Mouse (Mus musculus) layer of hippocampus, postnatal 10 days (tissue): ENCODE results near the gene Ncam1. TPM values are rescaled to one million over a fixed set of nuclear protein-coding genes. Genes with fewer than 3 reads are reported as not detected.

Experiments
- DNase-seq, 2 experiments: peaks; one replicate each; pipeline ENCODE4 v3.0.0; 2021; ENCODE audit warnings: low spot score in 2 of 2
- long read RNA-seq: library from polyadenylated mRNA; stranded (forward); transcript quantifications from one replicate; pipeline ENCODE4 v2.0.0, GENCODE M21; 2023
- total RNA-seq, 2 experiments: library from RNA; stranded (reverse); gene quantifications; 2 replicates each; pipeline ENCODE4 v1.2.3; 2021

The Ncam1 gene
- total RNA-seq = 100 to 1,000 TPM; 591 to 653 TPM
- long read RNA-seq, transcript Ncam1-207 (2 exons, 914 nt) = major isoform, 6 of 243 reads
- long read RNA-seq, partial matches to known transcripts = 112 of 243 reads
- long read RNA-seq, other reads (novel, unspliced or antisense) = 125 of 243 reads

DNA sequence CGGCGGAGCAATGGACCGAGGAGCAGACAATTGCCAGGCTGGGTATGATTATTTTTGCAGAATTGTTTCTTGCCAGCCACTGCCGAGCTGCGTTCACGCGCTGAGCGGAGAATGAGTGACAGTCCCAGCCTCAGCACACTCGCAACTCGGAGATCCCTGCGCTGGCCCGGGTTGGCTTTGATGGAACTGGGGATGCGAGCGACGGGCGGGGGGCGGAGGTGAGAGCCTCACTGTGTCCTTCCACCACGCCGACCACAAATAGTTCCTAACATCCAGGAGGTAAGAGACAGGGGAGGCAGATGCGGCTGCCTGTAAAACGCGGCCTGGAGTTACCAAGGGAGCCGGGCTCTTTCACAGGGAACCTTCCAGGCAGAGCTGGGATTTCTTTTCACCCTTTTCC is at the start of gene Ncam1:
Gene Ncam1 (minus strand): TSS at position 120 of the 400 bp plus-strand sequence.
- peak; percentile 93 to 96 for DNase-seq

DNA sequence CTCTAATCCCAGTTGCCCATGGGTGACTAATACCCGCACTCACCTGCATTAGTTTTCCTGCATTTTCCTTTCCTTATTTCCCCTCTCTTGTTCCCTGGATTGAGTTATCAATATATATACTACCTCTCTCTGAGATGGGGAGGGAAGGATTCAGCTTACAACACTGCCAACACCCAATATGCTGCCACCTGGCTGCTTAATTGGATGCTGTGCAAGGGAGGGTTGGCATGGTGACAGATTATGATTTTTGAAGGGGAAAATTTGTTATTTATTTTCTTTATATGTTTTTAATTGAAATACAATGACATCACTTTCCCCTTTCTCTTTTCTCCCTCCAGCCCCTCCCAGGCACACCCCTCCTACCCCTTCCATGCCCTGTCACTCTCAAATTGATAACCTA is 35.3 kb upstream of the Ncam1 start:
- no peak for DNase-seq

DNA sequence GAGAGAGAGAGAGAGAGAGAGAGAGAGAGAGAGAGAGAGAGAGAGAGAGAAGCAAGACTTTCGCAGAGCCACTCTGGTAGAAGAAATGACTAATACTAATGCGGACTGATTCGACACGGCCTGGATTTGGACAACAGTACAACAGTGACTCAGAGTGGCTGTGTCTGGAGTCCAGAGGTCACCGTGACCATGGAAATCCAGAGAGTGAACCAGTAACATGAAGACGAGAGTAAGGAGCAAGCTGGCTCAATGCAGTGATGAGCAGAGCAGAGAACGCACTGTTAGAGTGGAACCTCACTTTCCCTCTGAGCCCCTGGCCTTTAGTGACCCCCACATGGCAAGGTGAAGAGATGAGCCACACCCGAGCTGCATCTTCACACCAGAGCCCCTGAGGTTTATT is 28.9 kb upstream of the Ncam1 start:
- DNase-seq = no peak

DNA sequence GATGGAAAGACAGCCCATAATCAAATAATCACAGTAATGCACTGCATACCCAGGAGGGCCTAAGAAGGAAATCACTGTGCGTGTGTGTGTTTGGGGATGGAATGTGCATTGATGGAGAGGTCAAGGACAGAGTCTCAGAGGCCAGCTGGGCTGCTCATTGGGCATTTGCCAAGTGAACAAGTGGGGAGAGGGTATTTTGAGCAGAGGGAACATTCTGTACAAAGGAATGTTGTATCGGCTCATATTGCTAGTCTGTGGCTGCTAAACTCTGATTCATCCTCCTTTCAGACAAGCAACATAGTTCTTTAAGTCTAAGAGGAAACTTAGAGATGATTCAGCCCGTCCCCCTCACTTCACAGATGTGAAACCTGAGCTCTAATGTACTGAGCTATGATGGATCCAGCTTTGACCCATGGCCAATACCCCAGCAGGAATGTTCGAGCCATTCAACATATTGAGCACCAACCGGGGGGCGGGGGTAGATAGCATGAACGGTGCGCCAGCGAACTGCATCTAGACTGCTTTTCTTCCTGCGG is 17.5 kb upstream of the Ncam1 start:
- DNase-seq = no peak

DNA sequence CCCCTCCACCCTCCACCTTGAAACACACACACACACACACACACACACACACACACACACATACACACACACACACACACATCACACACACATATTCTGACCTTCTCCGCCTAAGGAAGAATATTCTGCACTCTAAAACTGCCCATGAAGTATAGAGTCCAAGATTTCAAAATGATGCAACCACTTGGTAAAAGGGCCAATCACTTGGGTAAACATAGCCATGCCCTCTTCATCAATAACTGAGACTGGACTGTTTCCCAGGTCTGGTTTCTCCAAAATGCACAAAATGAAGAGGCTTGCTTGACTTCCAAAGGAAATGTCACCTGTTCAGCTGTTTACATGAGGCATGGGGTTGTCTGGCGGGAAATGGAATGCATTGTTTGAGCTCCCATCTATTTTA is 15.7 kb upstream of the Ncam1 start:
- DNase-seq = no peak

DNA sequence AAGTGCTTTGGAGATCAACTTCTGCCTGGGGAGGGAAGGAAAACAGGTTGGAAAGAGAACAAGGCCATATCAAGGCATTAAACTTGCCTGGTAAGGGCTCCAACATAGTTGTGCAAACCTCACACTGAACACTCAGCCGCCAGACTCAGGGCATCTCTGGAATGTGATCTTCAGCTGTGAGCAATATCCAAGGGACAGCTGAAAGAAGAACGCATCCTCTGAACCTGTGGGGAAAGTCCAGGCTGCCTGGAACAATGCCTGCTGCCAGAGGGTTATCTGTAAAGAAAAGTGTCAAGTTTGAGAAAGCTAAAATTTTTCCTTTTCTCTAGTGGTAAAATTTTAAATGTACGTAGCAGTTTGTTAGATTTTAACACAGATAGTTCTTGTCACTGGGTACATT is 4.5 kb upstream of the Ncam1 start:
- no peak for DNase-seq

DNA sequence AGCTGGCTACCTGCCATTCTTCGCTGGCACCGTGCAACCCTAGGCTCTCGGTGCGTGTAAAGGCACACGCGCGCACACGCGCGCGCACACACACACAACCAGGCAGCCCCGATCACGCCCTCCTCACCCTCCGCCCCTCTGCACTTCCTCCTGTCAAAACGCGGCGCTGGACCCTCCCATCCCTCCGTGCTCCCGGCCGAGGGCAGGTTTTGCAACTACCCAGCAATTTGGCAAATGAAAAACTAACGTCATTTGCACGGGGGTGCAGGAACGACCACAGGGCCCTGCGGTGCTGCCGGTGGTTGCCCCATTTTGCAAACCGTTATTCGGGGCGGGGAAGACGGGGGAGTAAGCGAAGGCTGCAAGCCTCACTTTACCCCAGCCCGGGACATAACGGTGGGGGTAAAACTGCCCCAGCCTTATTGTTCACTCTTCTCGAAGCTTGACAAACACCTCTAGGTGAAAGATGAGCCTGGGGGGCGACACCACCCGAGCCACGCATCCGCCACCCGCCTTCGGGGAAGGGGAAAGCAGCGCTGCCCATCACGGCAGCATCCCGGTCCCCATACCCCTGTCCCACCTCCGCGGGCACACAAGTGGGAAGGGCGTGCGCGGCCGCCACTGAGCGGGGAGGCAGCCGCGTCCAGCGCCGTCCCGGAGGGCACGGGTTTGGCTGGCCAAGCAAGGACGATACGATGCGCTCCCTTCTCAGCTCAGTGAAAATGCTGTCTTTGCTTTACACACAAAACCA is 729 bp downstream of the Ncam1 start:
- peak; percentile 80 to 82 for DNase-seq

DNA sequence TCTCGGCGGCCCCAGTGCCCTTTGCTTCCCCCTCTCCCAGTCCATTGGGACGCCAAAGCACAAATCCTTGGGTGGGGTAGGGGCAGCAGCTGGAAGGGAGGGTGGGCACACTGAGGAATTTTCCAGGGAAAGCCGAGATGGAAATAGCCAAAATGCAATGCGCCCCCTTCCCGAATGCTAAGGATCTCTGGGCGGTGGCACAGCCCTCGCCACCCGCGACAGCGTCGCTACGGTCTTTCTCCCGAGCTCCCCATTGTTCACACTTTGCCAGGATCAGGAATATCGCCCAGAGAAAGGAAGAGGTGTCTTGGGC is 1.3 kb downstream of the Ncam1 start:
- DNase-seq = no peak

DNA sequence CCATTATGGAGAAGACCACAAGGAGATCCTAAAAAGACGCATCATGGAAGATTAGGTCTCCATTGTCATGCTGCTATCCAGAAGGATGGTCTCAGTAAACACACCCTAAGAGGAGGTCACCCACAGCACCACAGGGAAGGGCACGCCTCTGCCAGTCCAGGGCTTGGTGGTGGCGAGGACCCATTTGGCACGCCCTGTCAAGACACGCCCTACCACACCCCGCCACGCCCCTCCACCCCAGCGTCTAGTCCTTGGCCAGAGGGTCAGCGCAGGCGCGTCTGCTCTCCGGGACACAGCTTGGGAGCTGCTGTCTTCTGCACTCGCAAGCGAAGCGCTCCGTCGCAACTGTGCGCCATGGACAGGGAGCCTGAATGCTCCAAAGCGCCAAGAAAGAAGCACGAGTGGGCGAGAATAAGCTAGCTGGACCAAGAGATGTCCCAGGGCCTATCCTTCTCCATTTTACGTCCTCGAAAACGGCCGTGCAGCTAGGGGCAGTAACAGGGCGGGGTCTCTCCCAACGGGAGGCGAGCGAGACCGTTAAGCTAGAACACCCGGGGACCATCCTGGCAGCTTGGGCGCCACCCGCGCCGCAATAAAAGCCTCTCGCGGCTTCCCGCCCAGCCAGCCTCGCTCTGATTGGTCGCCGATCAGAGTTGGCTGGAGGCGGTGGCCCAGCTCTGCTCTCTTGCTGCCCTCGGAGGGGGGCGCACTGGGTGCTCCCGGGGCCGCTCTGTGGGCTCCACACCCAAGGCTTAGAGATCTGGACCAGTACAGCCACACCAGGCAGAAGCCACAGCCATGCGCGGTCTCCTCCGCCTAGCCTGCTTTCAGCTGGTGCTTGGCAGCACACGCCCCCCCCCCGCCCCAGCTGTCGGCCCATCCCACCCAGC is 1.9 kb downstream of the Ncam1 start:
- DNase-seq = peak; percentile 81 to 88

DNA sequence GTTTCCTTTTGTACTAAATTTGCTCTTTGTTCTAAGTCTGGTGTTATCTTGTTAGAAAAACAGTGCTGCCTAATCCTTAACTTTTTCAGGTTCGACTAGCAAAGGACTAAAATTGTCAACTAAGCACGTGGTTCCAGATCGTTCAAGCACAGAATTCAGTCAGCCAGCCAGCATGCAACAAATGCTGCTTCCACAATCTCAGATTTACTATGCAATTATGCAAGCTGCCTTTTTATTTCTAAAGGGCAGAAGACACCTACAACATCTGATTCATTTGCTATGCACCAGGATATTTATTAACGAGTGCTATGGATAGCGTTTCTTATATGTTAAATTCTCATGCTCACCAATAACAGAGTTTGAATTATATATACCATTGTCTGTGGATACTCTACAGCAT is 2.8 kb downstream of the Ncam1 start:
- DNase-seq = no peak

DNA sequence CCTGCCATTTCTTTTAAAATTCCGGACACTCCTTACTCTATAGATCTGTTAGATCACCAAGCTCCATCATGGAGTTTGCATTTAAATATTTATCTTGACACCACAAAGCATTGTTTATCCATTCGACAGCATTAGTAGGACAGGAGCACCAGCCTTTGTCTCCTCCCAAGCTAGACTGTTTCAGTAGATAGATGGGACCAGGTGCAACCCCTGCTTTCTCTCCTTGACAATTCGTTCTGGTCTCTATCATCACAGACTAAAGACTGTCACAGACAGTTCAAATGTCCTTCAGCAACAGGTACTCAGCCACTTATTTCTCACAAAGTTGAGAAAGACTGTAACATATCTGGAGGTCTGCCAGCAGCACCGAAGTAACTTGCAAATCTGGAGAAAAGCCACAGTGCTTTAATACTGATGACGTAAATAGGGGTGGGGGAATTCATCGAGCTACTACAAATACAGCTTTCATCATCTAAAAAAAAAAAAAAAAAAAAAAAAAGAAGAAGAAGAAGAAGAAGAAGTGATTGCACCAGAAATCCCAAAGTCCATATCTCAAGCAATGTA is 4.7 kb downstream of the Ncam1 start:
- no peak for DNase-seq

DNA sequence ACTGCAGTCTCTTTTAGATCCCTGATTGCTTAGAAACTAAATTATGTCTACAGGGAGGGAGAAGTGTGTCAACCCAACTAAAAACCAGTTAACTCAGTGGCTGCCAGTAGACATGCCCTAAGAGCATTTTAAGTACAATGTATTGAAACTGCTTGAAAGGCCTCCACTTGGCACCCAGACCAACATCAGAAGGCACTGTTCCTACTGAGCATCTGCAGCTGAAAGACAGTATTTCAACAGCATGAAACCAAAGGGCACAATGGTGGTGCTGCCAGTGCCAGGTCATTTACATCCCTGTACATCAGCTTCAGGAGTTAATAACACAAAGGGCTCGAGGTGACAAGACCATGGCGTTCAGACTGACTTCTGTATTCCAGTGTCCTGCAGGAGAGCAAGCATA is 5.5 kb downstream of the Ncam1 start:
- DNase-seq = no peak

DNA sequence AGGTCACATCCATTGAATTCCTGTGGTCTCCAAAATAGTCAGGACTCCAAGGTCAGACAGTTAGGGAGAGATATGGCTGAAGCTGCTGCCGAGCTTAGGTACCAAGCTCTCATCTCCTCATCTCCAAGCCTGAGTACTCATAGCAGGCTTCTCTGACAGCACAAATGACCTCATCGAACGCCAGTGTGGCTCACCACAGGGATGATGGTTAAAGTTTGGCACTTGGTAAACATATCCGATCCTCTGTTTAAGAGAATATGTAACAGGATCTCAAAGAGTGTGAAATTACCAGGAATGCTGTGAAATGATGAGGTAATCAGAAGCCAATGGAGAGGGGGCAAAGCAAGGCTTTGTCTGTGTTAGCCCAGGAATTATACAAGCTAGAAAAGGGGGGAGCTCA is 6.1 kb downstream of the Ncam1 start:
- no peak for DNase-seq

DNA sequence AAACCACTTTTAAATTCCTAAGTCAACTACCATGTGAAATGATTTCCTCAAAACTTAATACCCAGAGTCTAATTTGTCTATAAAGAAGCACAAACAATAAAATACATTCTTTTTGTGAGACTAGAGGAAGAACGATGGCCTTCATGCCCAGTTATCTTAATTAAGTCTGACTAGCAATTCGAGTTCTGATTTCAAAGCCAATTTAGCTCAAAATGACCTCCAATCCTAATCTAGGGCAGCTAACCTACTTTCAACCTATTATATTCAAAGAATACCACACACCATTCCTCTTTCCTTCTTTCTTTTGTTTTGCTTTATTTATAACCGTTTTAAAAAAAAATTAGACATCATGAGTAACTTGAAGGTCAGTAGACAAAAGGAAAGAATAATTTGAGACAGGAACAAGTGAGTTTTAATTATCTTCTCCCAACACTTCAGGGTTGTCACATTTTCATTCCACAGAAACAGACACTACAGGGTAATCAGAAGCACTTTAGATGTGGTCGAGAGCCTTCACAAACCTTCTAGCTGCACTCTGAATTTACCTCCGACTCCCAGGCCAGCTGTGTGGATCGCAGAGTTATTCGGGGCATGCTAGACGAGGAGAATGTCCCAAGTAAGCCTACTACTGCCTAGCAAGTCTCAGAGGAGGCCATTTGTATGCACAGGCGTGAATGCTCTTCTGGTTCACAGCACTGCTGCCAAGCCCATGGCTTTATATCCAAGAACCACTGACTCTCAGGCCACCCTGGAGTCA is 17.5 kb downstream of the Ncam1 start:
- no peak for DNase-seq

DNA sequence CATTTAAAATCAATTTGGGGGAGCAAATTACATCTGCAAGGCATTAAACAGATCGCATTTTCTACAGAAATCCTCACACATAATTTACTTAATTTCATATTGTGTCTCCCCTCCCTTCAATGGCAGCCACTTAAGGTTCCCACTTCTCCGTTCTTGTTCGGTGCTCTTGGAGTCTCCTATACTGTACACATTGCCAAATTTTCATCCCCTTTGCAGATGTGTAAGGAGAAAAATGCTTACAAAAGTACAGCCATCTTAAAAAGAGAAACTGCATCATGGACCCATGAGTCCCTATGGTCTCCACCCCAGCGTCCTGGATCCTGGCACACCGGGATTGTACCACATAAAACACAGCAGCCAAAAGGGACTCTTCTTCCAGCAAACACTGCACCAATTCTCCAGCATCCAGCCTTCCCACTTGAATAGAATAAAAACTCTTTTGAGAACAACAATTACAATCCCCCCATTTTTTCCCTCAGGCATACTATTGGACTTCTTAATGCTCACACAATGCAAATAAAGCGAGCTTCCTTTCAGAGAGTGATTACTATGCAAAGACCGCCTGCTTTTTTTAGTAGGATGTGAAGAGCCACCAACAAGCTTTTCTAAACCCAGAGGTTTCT is 21.6 kb downstream of the Ncam1 start:
- no peak for DNase-seq

DNA sequence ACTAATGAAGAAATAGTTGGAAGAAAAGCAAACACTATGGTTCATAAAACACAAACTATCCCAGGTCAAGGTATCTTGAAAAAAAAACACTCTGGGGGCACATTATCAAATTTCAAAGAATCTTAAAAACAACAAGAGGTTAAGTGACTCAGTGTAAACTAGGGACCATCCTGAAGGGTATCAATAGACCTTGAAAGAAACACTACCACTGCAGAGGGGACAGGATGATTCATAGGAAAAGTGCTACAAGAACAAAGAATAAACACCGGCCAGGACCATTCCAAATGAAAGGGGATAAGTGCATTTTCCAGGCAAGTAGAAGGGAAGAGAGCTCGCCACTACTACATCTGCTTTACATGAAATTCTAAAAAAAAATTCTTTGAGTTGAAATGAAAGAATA is 32.1 kb downstream of the Ncam1 start:
- no peak for DNase-seq

DNA sequence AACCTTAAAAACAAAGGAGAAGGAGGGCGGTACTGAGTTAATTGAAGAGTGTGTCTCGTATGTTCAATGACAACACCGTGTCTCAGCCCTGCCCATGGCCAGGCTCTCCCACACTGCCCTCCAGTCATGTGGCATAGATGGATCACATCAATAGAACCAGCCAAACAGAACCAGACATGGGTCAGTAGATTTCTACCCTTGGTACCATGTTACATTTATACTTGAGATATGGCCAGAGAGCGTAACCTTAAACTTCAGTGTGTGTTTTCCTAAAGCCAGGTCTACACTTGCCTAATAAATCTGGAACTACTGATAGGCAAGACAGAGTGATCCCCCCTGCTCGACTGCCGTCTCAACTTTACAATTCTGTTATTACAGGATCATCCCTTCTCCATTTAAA is 38.2 kb downstream of the Ncam1 start:
- DNase-seq = no peak

DNA sequence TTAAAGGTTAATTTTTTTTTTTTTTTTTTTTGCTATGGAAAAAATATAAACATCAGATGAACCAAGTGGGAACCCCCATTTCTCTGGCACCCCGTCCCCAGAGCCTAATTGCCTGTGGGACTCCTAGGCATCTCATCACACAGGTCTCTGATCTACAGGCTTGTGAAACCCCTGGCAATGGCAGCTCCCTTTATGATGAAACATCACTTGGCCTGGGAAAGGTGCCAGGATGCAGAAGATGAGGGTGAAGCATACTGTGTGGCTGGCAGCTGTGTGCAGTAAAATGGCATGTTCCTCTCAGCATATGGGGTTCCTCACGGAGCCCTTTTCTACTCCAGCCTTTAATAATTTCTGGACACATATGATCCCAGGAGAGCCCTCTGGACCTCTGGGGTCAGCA is 40.3 kb downstream of the Ncam1 start:
- peak in 1 of 2 experiments; percentile 38 for DNase-seq

DNA sequence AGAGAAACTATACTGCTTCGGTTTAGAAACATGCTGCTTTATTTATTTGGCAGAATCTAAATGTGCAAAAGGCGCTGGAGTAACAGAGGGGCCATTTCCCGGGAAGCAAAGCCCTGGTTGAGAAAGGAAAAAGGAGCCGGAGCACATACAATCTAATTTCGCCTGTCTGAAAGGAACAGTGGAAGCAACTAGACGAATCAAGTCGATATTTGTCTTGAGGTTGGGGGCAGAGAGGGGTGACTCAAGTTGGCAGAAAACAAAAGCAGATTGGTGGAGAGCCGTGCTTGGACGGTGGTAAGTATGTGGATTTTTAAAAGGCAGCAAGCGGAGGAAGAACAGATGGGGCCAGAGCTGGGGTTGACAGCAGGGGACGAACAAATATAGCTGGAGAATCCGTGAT is 40.7 kb downstream of the Ncam1 start:
- DNase-seq = no peak

DNA sequence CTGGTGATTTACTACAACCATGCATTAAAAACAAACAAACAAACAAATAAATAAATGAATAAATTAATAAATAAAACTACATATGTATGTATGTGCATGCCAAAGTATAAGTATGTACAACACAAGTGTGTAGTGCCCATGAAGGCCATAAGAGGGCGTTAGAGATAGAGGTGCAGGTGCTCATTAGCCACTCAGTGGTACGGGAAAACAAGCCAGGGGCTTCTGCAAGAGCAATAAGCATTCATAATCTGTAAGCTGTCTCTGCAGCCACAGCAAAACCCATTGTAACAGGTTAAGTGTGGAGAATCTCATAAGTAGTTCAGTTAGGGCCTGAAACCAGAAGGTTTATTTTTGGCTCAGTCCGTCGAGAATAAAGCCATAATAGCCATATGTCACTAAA is 41.1 kb downstream of the Ncam1 start:
- no peak for DNase-seq

DNA sequence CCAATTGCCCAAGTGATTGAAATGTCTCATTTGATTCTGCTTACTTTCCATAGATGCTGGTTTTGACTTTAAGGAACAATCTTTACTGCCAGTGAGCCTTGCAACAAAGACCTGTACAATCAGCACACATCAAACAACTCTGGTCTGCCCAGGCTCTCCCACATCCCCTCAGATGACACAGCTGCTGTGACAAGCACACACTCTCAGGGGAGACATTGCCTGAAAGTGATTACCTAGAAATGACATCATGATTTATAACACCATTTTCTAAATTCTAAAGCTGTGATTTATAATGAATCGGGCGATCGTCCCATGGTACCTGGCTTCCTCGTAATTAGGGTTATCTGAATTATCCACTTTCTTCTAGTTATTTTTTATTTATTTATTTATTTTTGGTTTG is 42.0 kb downstream of the Ncam1 start:
- DNase-seq = no peak
